Mouse (Mus musculus) C2C12 (cell line): Measurements from ENCODE around the gene Myh7. TPM values are rescaled to one million over a fixed set of nuclear protein-coding genes. Genes with fewer than 3 reads are reported as not detected.

Source experiments
- H3K27me3 ChIP-seq: one replicate; pipeline ENCODE4 v1.6.1; 2011; ENCODE audit not compliant: control insufficient read depth, insufficient read depth, insufficient read length
- H3K36me3 ChIP-seq: one replicate; pipeline ENCODE4 v1.6.1; 2011; ENCODE audit not compliant: control insufficient read depth, insufficient read depth
- H3K4me3 ChIP-seq: one replicate; pipeline ENCODE4 v1.5.1; 2011; ENCODE audit warnings: mild to moderate bottlenecking, control low read depth; ENCODE audit not compliant: poor library complexity, insufficient read depth, severe bottlenecking
- H3K79me2 ChIP-seq: one replicate; pipeline ENCODE4 v1.6.1; 2011; ENCODE audit not compliant: control insufficient read depth, insufficient read depth
- H3K79me3 ChIP-seq: one replicate; pipeline ENCODE4 v1.6.1; 2011; ENCODE audit warnings: low read depth, control low read depth
- H3ac ChIP-seq: one replicate; pipeline ENCODE3; 2011; ENCODE audit warnings: low read depth; ENCODE audit not compliant: control insufficient read depth, insufficient read length
- CEBPB ChIP-seq: IDR thresholded peaks from one replicate; pipeline ENCODE4 v1.6.1; 2011; ENCODE audit warnings: low read depth, mild to moderate bottlenecking, control low read depth, moderate library complexity
- CTCF ChIP-seq: IDR thresholded peaks from one replicate; pipeline ENCODE4 v1.5.1; 2011; ENCODE audit not compliant: control insufficient read depth, insufficient read depth, insufficient read length
- FOSL1 ChIP-seq: IDR thresholded peaks from one replicate; pipeline ENCODE4 v1.8.0; 2011; ENCODE audit warnings: mild to moderate bottlenecking, low read length; ENCODE audit not compliant: poor library complexity, insufficient read depth, severe bottlenecking
- MAX ChIP-seq: IDR thresholded peaks from one replicate; pipeline ENCODE4 v1.6.1; 2011; ENCODE audit warnings: mild to moderate bottlenecking, control low read depth
- MYOD1 ChIP-seq: IDR thresholded peaks from one replicate; pipeline ENCODE4 v1.6.1; 2011; ENCODE audit warnings: low read depth; ENCODE audit not compliant: control insufficient read depth, insufficient read length
- MYOG ChIP-seq: IDR thresholded peaks from one replicate; pipeline ENCODE4 v1.6.1; 2011; ENCODE audit not compliant: control insufficient read depth, insufficient read length; ENCODE audit errors: extremely low read depth
- USF1 ChIP-seq: IDR thresholded peaks from one replicate; pipeline ENCODE4 v1.6.1; 2011; ENCODE audit warnings: low read depth, mild to moderate bottlenecking, control low read depth, moderate library complexity
- polyA plus RNA-seq: library from polyadenylated mRNA; unstranded; fragments of >200 nt; fragmentation: generic; extraction: Trizol; gene quantifications from one replicate; pipeline ENCODE4 v1.2.1, GENCODE M21; 2012; ENCODE audit warnings: missing spikeins

Myh7 gene
- polyA plus RNA-seq, 1 experiment = 0.11 TPM

GRCm38 (mm10) chr14:55007120-55007908 lies 12.9 kb upstream of the Myh7 start:
- TF ChIP-seq MYOD1 (no peak), CEBPB (no peak), MAX (no peak), USF1 (no peak), CTCF (no peak), MYOG (no peak), FOSL1 (no peak)
- Histone ChIP-seq H3ac (no peak overlapping the region), H3K79me3 (no peaks in the 10 kb centered on the region)

GRCm38 (mm10) chr14:55006541-55006940 lies 12.1 kb upstream of the Myh7 start:
- H3K79me3 ChIP-seq = no peaks in the 10 kb centered on the region
- H3K36me3 ChIP-seq = no peaks in the 10 kb centered on the region
- TF ChIP-seq FOSL1 = no peak
- TF ChIP-seq MAX = no peak
- TF ChIP-seq CEBPB = no peak
- no peak for TF ChIP-seq CTCF
- no peak for TF ChIP-seq MYOG
- TF ChIP-seq USF1 = no peak
- TF ChIP-seq MYOD1 = no peak

More at GRCm38 (mm10) chr14:55007120-55007908, 12.9 kb upstream of the Myh7 start:
- no peaks in the 10 kb centered on the region for H3K79me2 ChIP-seq
- no peaks in the 10 kb centered on the region for H3K36me3 ChIP-seq
- H3K4me3 ChIP-seq = no peak overlapping the region
- H3K27me3 ChIP-seq = no peaks in the 10 kb centered on the region

GRCm38 (mm10) chr14:55005967-55006366 lies 11.5 kb upstream of the Myh7 start:
- no peak overlapping the region for H3K4me3 ChIP-seq
- H3K27me3 ChIP-seq = no peaks in the 10 kb centered on the region
- no peak overlapping the region for H3ac ChIP-seq
- no peaks in the 10 kb centered on the region for H3K79me3 ChIP-seq
- TF ChIP-seq MAX = no peak
- no peak for TF ChIP-seq MYOD1
- no peak for TF ChIP-seq USF1
- TF ChIP-seq FOSL1 = no peak
- TF ChIP-seq CEBPB = no peak
- no peak for TF ChIP-seq MYOG
- TF ChIP-seq CTCF = no peak
- no peaks in the 10 kb centered on the region for H3K79me2 ChIP-seq
- H3K36me3 ChIP-seq = no peaks in the 10 kb centered on the region

More at GRCm38 (mm10) chr14:55006541-55006940, 12.1 kb upstream of the Myh7 start:
- H3ac ChIP-seq = no peak overlapping the region
- H3K27me3 ChIP-seq = no peaks in the 10 kb centered on the region
- H3K79me2 ChIP-seq = no peaks in the 10 kb centered on the region
- H3K4me3 ChIP-seq = no peak overlapping the region

- no peaks in the 10 kb centered on the region for H3K79me2 ChIP-seq
- no peak overlapping the region for H3K4me3 ChIP-seq
- TF ChIP-seq CEBPB = no peak
- no peak for TF ChIP-seq MYOD1
- no peak for TF ChIP-seq MAX
- TF ChIP-seq MYOG = no peak
- no peak for TF ChIP-seq USF1
- TF ChIP-seq FOSL1 = no peak
- no peak for TF ChIP-seq CTCF
- H3K36me3 ChIP-seq = no peaks in the 10 kb centered on the region
- H3K27me3 ChIP-seq = no peaks in the 10 kb centered on the region
- no peak overlapping the region for H3ac ChIP-seq
- no peaks in the 10 kb centered on the region for H3K79me3 ChIP-seq
Measured at GRCm38 (mm10) chr14:55005506-55005905, 11.1 kb upstream of the Myh7 start.

- H3K27me3 ChIP-seq = no peaks in the 10 kb centered on the region
- no peaks in the 10 kb centered on the region for H3K36me3 ChIP-seq
- H3K79me3 ChIP-seq = no peaks in the 10 kb centered on the region
- no peak overlapping the region for H3K4me3 ChIP-seq
- H3ac ChIP-seq = no peak overlapping the region
- TF ChIP-seq USF1 (no peak), MAX (no peak), CEBPB (no peak), MYOD1 (no peak), FOSL1 (no peak), CTCF (no peak), MYOG (no peak)
- no peaks in the 10 kb centered on the region for H3K79me2 ChIP-seq
Measured at GRCm38 (mm10) chr14:55003878-55004855, 9.7 kb upstream of the Myh7 start.
